Mouse (Mus musculus) heart, adult 2 months (tissue): ENCODE measurements around the gene Tap1.

Source experiments
- CTCF ChIP-seq: fragments of 200-600 bp; IDR thresholded peaks from 2 replicates; pipeline ENCODE4 v1.8.1; 2022; ENCODE audit warnings: antibody characterized with exemption, mild to moderate bottlenecking, moderate library complexity
- EP300 ChIP-seq: fragments of 200-500 bp; IDR thresholded peaks from 2 replicates; pipeline ENCODE4 v1.6.1; 2011; ENCODE audit warnings: low read depth, low read length, control low read depth; ENCODE audit not compliant: insufficient read depth

GRCm38 (mm10) chr17:34188010-34188409, 657 bp downstream of the Tap1 start:
- TF ChIP-seq EP300: no peak
- TF ChIP-seq CTCF: no peak
